Mouse (Mus musculus): Measurements from ENCODE around the gene Snx9.

DNA sequence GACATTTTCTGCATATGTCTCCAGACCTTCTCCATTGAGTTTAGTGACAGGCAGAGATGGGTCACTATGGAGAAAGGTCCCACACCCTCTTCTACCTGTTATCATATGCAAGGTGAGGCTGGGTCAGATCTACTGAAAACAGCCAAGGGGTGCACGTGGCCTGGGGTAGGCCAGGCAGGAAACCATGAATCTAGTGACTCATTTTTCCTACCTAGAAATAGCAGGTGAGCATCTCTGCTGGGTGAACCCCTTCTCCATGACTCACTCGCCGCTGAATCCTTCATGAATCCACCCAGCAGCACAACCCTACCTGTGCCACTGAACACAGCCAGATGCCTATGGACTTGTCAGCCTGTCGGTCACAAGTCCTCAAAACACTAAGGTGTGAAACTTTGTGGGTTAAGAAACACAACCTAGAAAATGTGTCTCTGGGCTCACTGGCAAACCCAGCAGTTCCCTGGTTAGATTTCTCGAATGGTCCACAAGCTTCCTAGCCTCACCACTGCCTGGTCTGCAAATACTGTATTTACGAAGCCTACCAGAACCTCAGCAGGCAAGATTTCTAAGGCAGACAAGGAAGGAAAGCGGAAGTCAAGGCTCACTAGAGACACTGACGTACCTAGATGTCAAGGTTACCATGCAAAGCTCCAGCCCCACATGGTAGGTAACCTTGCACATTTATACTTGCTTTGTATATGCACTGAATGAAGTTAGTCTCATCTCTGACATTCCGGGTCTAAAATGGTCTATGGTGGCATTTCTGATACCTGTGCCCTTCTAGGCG is 37.7 kb upstream of the Snx9 start:
- TF ChIP-seq CTCF (IDR thresholded peaks at IDR 0.05; ENCODE audit: low read depth, low read length) (no peak), POLR2A (IDR thresholded peaks at IDR 0.05; ENCODE audit: extremely low read depth, insufficient read depth, low read length) (no peak)
